Mouse (Mus musculus) thymus, postnatal 36 days (tissue): ENCODE measurements around the gene D630039A03Rik.
A peak's percentile ranks its signal among the peaks of the same experiment; 100 is the strongest.
"Not testable (repeated sequence)": the region's sequence is repeated elsewhere in the genome, so short reads cannot be mapped to it uniquely, and the experiment has no call there.

Experiments
- DNase-seq, 2 experiments: peaks; one replicate each; pipeline ENCODE4 v3.0.0; 2022; ENCODE audit warnings: mixed read lengths in 2 of 2

Gene D630039A03Rik

GRCm38 (mm10) chr4:57924556-57925071 is 8.5 kb upstream of the D630039A03Rik start:
- DNase-seq: no peak

GRCm38 (mm10) chr4:57922171-57922570 is 6.1 kb upstream of the D630039A03Rik start:
- DNase-seq: no peak

DNA sequence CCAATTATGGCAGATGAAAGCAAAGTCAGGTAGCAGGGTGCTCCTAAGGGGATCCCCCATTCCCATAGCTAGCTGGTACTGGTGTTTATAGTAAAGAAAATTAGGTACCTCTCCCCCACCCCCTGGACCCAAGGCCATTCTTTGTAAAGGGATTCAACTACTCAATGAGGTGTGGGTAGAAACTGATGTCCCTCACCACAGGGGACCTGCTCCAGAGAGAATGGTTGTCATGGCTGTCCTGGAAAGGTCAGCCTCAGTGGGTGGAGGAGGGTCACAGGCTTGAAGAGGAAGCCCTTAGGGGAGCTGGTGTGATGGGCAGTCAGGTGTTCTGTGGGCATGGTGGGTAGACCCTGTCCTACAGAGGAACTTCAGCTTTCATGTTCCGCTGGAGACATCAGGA is 4.4 kb upstream of the D630039A03Rik start:
- DNase-seq: no peak

DNA sequence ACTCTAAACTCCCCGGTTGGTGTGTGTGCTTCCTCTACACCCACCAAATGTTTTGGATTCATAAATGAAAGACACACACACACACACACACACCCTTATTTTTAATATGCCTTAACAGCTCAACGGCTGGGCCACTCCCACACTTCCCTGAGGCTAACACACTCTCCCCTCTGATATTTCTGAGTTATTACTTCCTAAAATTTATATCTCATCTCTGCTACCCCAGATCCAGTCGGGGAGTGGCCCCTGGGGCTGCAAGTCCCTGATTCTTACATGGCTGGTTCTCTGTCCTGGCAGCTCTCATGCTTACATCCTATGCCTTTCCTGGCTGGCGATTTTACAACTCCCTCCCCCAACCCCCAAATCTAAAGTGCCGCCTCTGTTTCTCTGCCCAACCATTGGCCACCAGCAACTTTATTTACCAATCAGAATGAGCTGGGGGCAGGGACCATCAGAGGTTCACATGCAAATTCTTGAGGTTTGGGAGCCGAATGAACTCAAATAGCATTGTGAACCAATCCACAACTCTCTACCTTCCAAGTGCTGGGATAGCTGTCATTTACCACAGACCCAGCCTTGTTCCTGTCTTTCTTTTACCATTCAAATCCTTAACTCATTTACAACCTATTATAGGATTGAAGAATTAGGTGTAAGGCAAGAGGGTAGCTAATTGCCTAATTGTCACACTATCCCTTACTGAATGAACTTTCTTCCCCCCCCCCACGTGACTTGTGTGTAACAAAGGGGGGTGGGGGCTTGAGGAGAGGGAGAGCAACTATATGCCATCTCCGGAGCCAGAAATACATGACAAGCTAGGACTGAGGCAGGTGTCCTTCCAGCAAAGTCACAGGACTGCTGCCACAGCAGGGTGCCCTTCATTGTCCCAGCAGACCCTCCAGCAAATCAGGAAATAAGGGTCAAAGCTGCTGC is 3.7 kb upstream of the D630039A03Rik start:
- DNase-seq: no peak

DNA sequence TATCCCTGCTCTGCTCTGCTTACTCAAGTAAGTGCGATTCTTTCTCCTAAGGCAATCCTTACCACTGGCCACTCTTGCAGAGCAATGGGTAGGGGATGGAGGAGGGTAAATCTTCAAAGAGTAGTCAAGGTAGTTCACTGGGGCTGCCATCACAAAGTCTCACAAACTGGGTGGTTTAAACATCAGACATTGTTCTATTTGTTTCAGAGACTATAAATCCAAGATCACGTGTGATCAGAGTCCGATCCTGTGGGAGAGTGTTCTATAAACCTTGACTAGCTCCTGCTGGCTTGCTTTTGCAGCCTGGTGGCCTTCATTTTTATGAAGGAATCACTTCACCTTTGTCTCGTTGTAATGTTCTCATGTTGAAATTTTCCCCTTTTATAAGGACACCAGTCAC is 614 bp upstream of the D630039A03Rik start:
- DNase-seq: no peak

- peak in 1 of 2 experiments; percentile 14 for DNase-seq
Observed at GRCm38 (mm10) chr4:57915216-57915965, 706 bp downstream of the D630039A03Rik start.

GRCm38 (mm10) chr4:57914193-57915190 is 1.6 kb downstream of the D630039A03Rik start:
- no peak for DNase-seq

GRCm38 (mm10) chr4:57913021-57913420 is 3.1 kb downstream of the D630039A03Rik start:
- DNase-seq: no peak

DNA sequence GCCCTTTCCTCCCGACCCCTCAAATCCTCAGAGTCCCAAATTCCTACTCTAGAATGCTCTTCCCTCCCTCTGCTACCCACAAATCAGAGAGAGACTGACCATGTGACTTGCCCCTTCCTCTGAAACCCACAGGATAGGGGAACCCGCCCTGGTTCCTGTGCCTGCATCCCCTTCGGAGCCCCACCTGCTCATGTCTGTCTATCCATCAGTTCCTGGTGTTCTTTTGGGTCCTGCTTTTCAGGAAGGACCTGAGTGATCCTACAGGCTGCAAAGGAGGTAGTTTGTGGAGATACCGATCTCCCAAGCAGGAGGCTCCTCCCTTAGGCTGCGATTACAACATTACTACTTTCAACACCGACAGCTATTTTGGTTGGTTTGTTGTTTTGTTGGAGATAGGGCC is 7.2 kb downstream of the D630039A03Rik start:
- no peak for DNase-seq

- DNase-seq: no peak
Observed at GRCm38 (mm10) chr4:57906708-57907107, 9.4 kb downstream of the D630039A03Rik start.

DNA sequence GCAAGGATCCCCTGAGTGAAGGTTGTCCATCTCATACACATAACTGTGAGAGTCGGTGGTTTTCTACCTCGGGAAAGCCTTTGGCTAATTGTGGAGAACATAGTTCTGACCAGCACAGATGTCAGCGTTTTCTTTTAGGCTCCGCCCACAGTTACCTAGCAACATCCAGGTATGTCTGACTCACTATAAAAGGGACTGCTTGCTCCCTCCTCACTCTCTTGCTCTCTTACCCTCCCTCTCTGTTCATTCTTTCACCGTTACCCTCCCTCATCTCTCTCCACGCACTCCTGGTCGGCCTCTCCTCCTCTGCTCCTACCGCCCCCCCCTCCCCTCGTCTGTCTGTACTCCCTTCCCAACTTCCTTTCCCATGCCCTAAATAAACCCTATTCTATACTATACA is 11.5 kb downstream of the D630039A03Rik start:
- DNase-seq: no peak

DNA sequence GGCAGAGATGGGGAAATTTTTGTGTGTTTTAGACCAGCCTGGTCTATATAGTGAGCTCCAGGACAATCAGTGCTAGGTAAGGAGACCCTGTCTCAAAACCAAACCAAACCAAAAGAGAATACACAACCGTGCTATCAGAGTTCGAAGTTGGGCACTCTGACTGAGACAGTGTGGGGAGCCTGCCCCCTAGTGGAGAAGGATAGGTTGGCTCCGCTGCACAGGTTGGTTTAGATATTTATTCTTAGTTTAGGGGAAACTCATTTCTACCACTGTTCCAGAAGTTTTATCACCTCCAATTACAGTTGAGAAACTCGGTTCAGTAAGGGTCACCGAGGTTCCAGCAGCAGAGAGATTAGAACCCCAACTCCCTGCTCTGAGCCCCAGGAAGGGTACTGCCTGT is 11.9 kb downstream of the D630039A03Rik start:
- DNase-seq: peak; percentile 63 to 74

- DNase-seq: no peak
Observed at GRCm38 (mm10) chr4:57902619-57903018, 13.5 kb downstream of the D630039A03Rik start.

DNA sequence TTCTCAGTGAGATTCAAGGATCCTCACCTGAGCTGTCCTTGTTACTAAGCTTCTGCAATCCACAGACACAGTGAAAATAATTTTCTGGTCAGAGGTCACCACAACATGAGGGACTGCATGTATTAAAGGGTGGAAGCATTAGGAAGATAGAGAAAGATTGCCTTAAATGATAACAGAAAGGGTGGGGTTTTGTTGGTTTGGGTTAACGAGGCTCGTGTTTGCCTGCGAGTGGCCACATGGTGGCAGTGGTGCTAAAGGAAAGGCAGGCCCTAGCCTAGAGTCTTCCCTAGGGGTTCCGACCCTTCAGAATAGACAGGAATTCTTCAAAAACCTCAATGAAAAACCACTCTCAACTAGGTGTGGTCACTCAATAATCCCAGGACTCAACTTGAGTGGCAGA is 14.9 kb downstream of the D630039A03Rik start:
- DNase-seq: peak; percentile 53 to 56

GRCm38 (mm10) chr4:57896631-57897030 is 19.5 kb downstream of the D630039A03Rik start:
- peak; percentile 33 to 42 for DNase-seq

DNA sequence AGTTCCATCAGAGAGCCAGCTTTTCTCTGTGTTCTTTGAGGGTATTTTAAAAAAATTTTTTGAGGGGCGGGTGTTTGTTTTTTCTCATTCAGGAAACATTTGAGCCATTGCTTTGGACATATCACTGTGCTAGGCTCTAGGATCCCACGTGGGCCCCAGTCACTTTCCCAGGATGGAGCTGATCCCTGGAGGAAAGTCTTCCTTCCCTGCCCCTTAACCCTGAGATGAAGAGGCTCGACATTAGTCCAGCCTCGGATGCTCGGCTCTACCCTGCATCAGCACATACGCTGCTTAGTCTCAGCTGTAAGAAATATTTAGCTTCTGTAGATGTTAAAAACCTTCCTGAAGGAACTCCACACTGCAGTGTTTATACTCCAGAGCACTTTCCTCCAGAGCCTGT is 20.2 kb downstream of the D630039A03Rik start:
- no peak for DNase-seq

GRCm38 (mm10) chr4:57895140-57895539 is 21.0 kb downstream of the D630039A03Rik start:
- no peak for DNase-seq

- no peak for DNase-seq
Observed at GRCm38 (mm10) chr4:57892001-57892586, 24.0 kb downstream of the D630039A03Rik start.

DNA sequence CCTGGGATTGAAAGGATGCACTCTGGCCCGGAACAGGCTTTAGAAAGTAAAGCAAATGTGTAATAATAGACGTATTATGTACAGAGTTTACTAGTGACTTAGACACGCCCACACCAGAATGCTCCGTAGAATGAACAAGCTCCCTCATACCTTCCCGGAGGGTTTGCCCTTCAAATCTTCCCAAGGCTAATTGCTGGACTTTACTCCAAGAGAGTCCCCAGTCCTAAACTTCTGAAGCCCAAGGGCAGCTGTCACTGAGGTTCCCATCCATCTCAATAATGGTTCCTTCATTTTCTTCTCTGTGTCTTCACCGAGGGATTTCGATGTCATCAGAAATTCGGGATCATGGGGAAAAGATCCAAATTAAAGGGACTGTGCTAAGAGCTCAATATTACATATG is 26.3 kb downstream of the D630039A03Rik start:
- DNase-seq: no peak

DNA sequence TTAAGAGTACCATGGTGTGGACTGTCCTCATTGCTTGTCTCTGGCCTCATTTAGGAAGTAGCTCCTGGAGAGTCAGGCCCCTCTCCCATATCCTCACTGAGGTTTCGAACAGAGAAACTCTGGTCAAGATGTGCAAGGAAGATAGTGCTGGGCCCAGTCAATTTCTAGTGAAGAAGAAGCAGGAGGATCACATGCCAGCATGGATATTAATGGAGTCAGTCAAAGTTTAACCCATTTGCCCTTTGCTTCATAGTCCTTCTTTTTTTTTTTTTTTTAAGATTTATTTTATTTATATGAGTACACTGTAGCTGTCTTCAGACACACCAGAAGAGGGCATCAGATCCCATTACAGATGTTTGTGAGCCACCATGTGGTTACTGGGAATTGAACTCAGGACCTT is 27.1 kb downstream of the D630039A03Rik start:
- DNase-seq: not testable (repeated sequence)

- no peak for DNase-seq
Observed at GRCm38 (mm10) chr4:57888246-57888645, 27.9 kb downstream of the D630039A03Rik start.

- DNase-seq: no peak
Observed at GRCm38 (mm10) chr4:57886888-57887230, 29.2 kb downstream of the D630039A03Rik start.
